Mouse (Mus musculus) liver, postnatal 0 days (tissue): ENCODE results near the gene Ubr7. TPM values are rescaled to one million over a fixed set of nuclear protein-coding genes. Genes with fewer than 3 reads are reported as not detected.

Experiments used
- ATAC-seq: fragments of 200-750 bp; cut with Nextera tagmentation; 2 replicates; pipeline ENCODE4 v1.8.0; 2017; ENCODE audit warnings: mild to moderate bottlenecking, moderate library complexity
- DNase-seq: peaks from one replicate; pipeline ENCODE4 v3.0.0-alpha.2; 2016
- H3K27ac ChIP-seq: fragments of 300-500 bp; sonication (generic); 2 replicates; pipeline ENCODE4 v1.5.1; 2014; ENCODE audit warnings: antibody characterized with exemption, moderate library complexity, mild to moderate bottlenecking, low read depth
- H3K27me3 ChIP-seq: fragments of 300-500 bp; sonication (generic); 2 replicates; pipeline ENCODE4 v1.6.1; 2014; ENCODE audit warnings: low read length, control low read depth, mixed read lengths; ENCODE audit not compliant: insufficient read depth
- H3K36me3 ChIP-seq: fragments of 300-500 bp; sonication (generic); replicated peaks from 2 replicates; pipeline ENCODE4 v1.6.1; 2014; ENCODE audit warnings: mild to moderate bottlenecking, control low read depth, low read length, moderate library complexity, mixed read lengths; ENCODE audit not compliant: insufficient read depth
- H3K4me1 ChIP-seq: fragments of 300-500 bp; sonication (generic); 2 replicates; pipeline ENCODE4 v1.6.1; 2014; ENCODE audit warnings: antibody characterized with exemption, mild to moderate bottlenecking, control low read depth; ENCODE audit not compliant: insufficient read depth
- H3K4me2 ChIP-seq: fragments of 300-500 bp; sonication (generic); 2 replicates; pipeline ENCODE4 v1.6.1; 2014; ENCODE audit warnings: low read depth, mild to moderate bottlenecking, low read length, moderate library complexity, mixed read lengths
- H3K4me3 ChIP-seq: fragments of 300-500 bp; sonication (generic); 2 replicates; pipeline ENCODE4 v1.5.1; 2014; ENCODE audit warnings: low read depth, low read length
- H3K9ac ChIP-seq: fragments of 300-500 bp; sonication (generic); replicated peaks from 2 replicates; pipeline ENCODE4 v1.6.1; 2014; ENCODE audit warnings: mild to moderate bottlenecking, moderate library complexity
- H3K9me3 ChIP-seq: fragments of 300-500 bp; sonication (generic); 2 replicates; pipeline ENCODE4 v1.6.1; 2016; ENCODE audit warnings: mild to moderate bottlenecking, control low read depth, low read length, mixed read lengths
- CTCF ChIP-seq: sonication (generic); IDR thresholded peaks from 2 replicates; pipeline ENCODE4 v1.5.1; 2016; ENCODE audit warnings: antibody characterized with exemption, low read depth
- EP300 ChIP-seq: IDR thresholded peaks from 2 replicates; pipeline ENCODE4 v1.6.1; 2016; ENCODE audit warnings: antibody characterized with exemption, low read depth, mild to moderate bottlenecking
- WGBS: fragments of 180-500 bp; shearing (Covaris S2); extraction: QIAGEN DNeasy Blood & Tissue Kit; methylation state at CpG from one replicate; pipeline ENCODE4 v1.1.7; 2014; ENCODE audit not compliant: insufficient replicate concordance; 5-methylcytosine and 5-hydroxymethylcytosine counted together
- polyA plus RNA-seq: library from polyadenylated mRNA; unstranded; fragments of >200 nt; fragmentation: Nextera tagmentation; extraction: Ambion mirVana; gene quantifications from 2 replicates; pipeline ENCODE4 v1.2.1, GENCODE M21; 2015

Ubr7 gene
- polyA plus RNA-seq, 1 experiment from 2014 or later: 12.5 TPM

DNA sequence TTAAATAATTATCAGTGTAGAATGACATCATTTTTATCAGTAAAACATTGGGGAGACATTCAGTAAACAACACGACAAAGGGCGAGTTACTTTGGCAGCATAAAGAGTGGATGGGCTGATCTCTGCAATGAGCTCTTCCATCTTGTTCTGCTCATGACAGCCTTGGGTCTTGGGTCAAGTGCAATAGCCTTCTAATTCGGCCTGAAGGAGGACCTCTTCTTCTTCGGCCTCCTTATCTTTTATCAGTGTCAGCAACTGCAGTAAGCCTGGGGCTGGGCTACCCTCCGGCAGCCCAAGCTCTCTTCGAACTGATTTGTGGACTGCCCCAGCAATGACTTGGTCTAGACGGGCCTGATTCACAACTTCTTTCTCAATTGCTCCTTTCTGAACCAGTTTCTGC, 15.7 kb upstream of the Ubr7 start:
- no peak for TF ChIP-seq EP300
- no peak for TF ChIP-seq CTCF
- Histone ChIP-seq H3K9me3 (no peaks in the 10 kb centered on the region), H3K4me2 (no peak overlapping the region), H3K4me1 (peaks cover 19% of the 10 kb centered on the region), H3K27ac (no peak overlapping the region), H3K9ac (no peak overlapping the region), H3K36me3 (no peaks in the 10 kb centered on the region), H3K4me3 (no peak overlapping the region), H3K27me3 (no peaks in the 10 kb centered on the region)
- ATAC-seq (no peak), DNase-seq (no peak)
- 69% methylated on average over 7 of the region's 7 CpGs for WGBS

- H3K9me3 ChIP-seq: no peaks in the 10 kb centered on the region
- H3K4me2 ChIP-seq: peak overlapping the region; percentile 81
- H3K9ac ChIP-seq: peak overlapping the region; percentile 75
- WGBS: 2% methylated on average over 33 of the region's 33 CpGs
- ATAC-seq (peak; percentile 55), DNase-seq (no peak)
- peak overlapping the region; percentile 92 for H3K27ac ChIP-seq
- no peak for TF ChIP-seq EP300
- TF ChIP-seq CTCF: no peak
- peak overlapping the region; percentile 67 for H3K4me3 ChIP-seq
- peaks cover 19% of the 10 kb centered on the region for H3K4me1 ChIP-seq
- H3K36me3 ChIP-seq: no peaks in the 10 kb centered on the region
- H3K27me3 ChIP-seq: no peaks in the 10 kb centered on the region
These were observed 14.7 kb upstream of the Ubr7 start for GRCm38 (mm10) chr12:102743036-102743588.

GRCm38 (mm10) chr12:102743589-102744574, 13.9 kb upstream of the Ubr7 start, which contains the start of the genes Moap1 and Tmem251:
Gene Moap1, minus strand, starts transcription at chr12:102743661.
Gene Tmem251, plus strand, starts transcription at chr12:102743762.
- Histone ChIP-seq H3K36me3 (no peaks in the 10 kb centered on the region; the same call in 1 of the 2 replicates), H3K4me3 (peak within 1 kb of the TSS; percentile 67), H3K27me3 (no peaks in the 10 kb centered on the region), H3K9me3 (no peaks in the 10 kb centered on the region), H3K4me1 (peaks cover 19% of the 10 kb centered on the region), H3K9ac (peak within 1 kb of the TSS; percentile 75), H3K4me2 (peak within 1 kb of the TSS; percentile 81), H3K27ac (peak within 1 kb of the TSS; percentile 92)
- peak; percentile 93 for DNase-seq
- TF ChIP-seq EP300 (no peak), CTCF (no peak)
- WGBS: 1% methylated on average over 59 of the region's 63 CpGs
- ATAC-seq: peak; percentile 97

- 29% methylated on average over 6 of the region's 6 CpGs for WGBS
- no peaks in the 10 kb centered on the region for H3K9me3 ChIP-seq
- H3K4me1 ChIP-seq: peaks cover 19% of the 10 kb centered on the region
- H3K27ac ChIP-seq: peak overlapping the region; percentile 92; the same call in 1 of the 2 replicates
- TF ChIP-seq CTCF: peak; percentile 31; the same call in 1 of the 2 replicates
- TF ChIP-seq EP300: no peak
- H3K9ac ChIP-seq: no peak overlapping the region
- H3K4me2 ChIP-seq: peak overlapping the region; percentile 81
- H3K4me3 ChIP-seq: peak overlapping the region; percentile 67
- peaks cover 4% of the 10 kb centered on the region; the same call in 1 of the 2 replicates for H3K36me3 ChIP-seq
- no peaks in the 10 kb centered on the region for H3K27me3 ChIP-seq
- no peak for ATAC-seq
- DNase-seq: peak; percentile 31
These were observed 12.9 kb upstream of the Ubr7 start for GRCm38 (mm10) chr12:102744839-102745238.

GRCm38 (mm10) chr12:102748256-102748655, 9.5 kb upstream of the Ubr7 start:
- WGBS: 71% methylated on average over 3 of the region's 3 CpGs
- TF ChIP-seq EP300 (no peak), CTCF (no peak)
- Histone ChIP-seq H3K36me3 (peaks cover 4% of the 10 kb centered on the region; the same call in 1 of the 2 replicates), H3K9ac (no peak overlapping the region), H3K27ac (peak overlapping the region; percentile 3; the same call in 1 of the 2 replicates), H3K9me3 (no peaks in the 10 kb centered on the region), H3K4me3 (no peak overlapping the region), H3K4me1 (peaks cover 11% of the 10 kb centered on the region; the same call in 1 of the 2 replicates), H3K4me2 (no peak overlapping the region), H3K27me3 (no peaks in the 10 kb centered on the region)
- DNase-seq (no peak), ATAC-seq (no peak)

- Histone ChIP-seq H3K9ac (no peak overlapping the region), H3K4me3 (peak overlapping the region; percentile 82)
- 79% methylated on average over 7 of the region's 7 CpGs for WGBS
These were observed 1.5 kb upstream of the Ubr7 start for GRCm38 (mm10) chr12:102756304-102756703.

More at GRCm38 (mm10) chr12:102756304-102756703, 1.5 kb upstream of the Ubr7 start:
- no peak for ATAC-seq
- Histone ChIP-seq H3K4me2 (peak overlapping the region; percentile 86), H3K9me3 (no peaks in the 10 kb centered on the region), H3K4me1 (peaks cover 14% of the 10 kb centered on the region), H3K27ac (no peak overlapping the region), H3K36me3 (0 out of 2 replicates have a peak, but pooled peaks cover 4% of the 10 kb centered on the region), H3K27me3 (no peaks in the 10 kb centered on the region)
- TF ChIP-seq CTCF (peak; percentile 69), EP300 (no peak)
- peak; percentile 64 for DNase-seq
